In the genomic region with DNA sequence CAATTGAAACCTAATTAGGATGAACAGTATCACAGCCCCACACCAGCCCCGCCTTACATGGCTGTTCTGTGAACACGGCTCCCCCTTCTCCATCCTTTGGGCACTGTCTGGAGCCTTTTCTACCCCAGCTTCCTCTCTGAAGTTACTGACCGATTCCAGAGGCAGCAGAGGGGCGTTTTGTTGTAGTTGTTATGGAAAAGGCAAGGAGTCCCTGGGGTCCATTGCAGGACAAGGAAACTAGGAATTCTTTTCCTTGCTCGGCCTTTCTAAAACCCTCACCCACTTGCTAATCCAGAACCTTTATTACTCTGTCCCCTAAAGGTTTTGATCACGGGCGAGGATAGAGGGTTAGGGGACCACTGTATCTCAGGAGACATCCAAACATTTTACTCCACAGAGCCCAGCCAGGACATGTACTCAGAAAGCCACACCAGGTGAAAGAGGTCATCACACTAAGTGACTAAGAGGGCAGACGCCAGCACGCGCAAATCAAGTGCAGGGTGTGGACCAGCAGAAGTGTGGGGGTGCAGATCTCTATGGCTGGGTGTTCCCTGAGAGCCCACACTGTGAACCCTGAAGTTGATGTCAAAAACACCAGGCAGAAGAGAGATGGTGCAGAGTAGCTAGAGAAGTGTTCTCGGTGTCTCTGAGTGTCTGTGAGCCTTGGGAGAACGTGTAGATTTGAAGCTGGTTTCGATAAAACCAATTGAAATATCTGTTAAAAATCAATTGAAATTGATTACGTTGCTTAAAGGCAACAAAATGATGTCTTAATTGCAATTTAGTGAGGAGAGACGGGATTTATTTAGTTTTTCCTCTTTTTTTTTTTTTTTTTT, we compare ENCODE assay signal across 8 mouse cellular contexts. TPM values are rescaled to one million over a fixed set of nuclear protein-coding genes. Genes with fewer than 3 reads are reported as not detected.
DNase-seq lines count a peak whose midpoint lies in the region; ATAC-seq and TF ChIP-seq lines count a peak whose summit lies in the region.

No protein-coding gene starts in this region.

- H3K4me2 ChIP-seq in kidney, embryonic 14.5 days (replicated peaks; ENCODE audit: low read depth, low read length) = peak overlapping the region; percentile 49
- peak overlapping the region; percentile 52 for H3K4me2 ChIP-seq in midbrain, embryonic 11.5 days

- H3K9ac ChIP-seq in kidney, embryonic 14.5 days (ENCODE audit: low read depth, low read length) = 0 out of 2 replicates have a peak overlapping the region, but pooled peaks have one; percentile 0
- peak overlapping the region; percentile 52 for H3K9ac ChIP-seq in midbrain, embryonic 11.5 days (ENCODE audit: low read length)

- peak overlapping the region; percentile 62 for H3K4me3 ChIP-seq in kidney, embryonic 14.5 days (ENCODE audit: low read length)
- peak overlapping the region; percentile 61 for H3K4me3 ChIP-seq in limb, embryonic 10.5 days
- peak overlapping the region; percentile 56 for H3K4me3 ChIP-seq in midbrain, embryonic 11.5 days (ENCODE audit: low read depth, low read length)

- H3K36me3 ChIP-seq in kidney, embryonic 14.5 days (ENCODE audit: control insufficient read depth, insufficient read depth, low read length) = no peaks in the 10 kb centered on the region
- H3K36me3 ChIP-seq in limb, embryonic 10.5 days = no peaks in the 10 kb centered on the region
- H3K36me3 ChIP-seq in midbrain, embryonic 11.5 days (ENCODE audit: control insufficient read depth, insufficient read depth, low read length) = no peaks in the 10 kb centered on the region

- ATAC-seq in kidney, embryonic 14.5 days (ENCODE audit: low FRiP score, low TSS enrichment) = no peak
- no peak for ATAC-seq in midbrain, embryonic 11.5 days (ENCODE audit: low FRiP score)
- no peak for ATAC-seq in inflammation-experienced regulatory T-cells, adult 6 months

- DNase-seq in kidney, adult 9 months = no peak
- DNase-seq in brain, embryonic 14.5 days (ENCODE audit: low read depth) = peak; percentile 51
- DNase-seq in forelimb bud, embryonic 11.5 days (ENCODE audit: low read depth, low spot score) = peak; percentile 19
- DNase-seq in limb, embryonic 10.5 days (ENCODE audit: low spot score) = peak; percentile 56
- peak; percentile 92 for DNase-seq in midbrain, embryonic 11.5 days (ENCODE audit: low spot score, missing footprints)
- no peak for DNase-seq in left cerebral cortex, adult 18-20 months (ENCODE audit: low spot score in 2 of 2)

- no peak for TF ChIP-seq CTCF in brain, embryonic 14.5 days (IDR thresholded peaks at IDR 0.05; ENCODE audit: borderline replicate concordance, extremely low read depth, insufficient read depth, insufficient read length)

- no peaks in the 10 kb centered on the region for H3K27me3 ChIP-seq in kidney, embryonic 14.5 days (ENCODE audit: control insufficient read depth, insufficient read depth, low read length)
- H3K27me3 ChIP-seq in limb, embryonic 10.5 days (ENCODE audit: low read depth, poor library complexity, severe bottlenecking) = no peaks in the 10 kb centered on the region
- H3K27me3 ChIP-seq in midbrain, embryonic 11.5 days (ENCODE audit: control insufficient read depth, insufficient read depth, low read length) = no peaks in the 10 kb centered on the region

- WGBS in kidney, embryonic 14.5 days = 14% methylated on average over 15 of the region's 15 CpGs
- 17% methylated on average over 15 of the region's 15 CpGs for WGBS in limb, embryonic 10.5 days
- WGBS in midbrain, embryonic 11.5 days = 15% methylated on average over 15 of the region's 15 CpGs

- H3K4me1 ChIP-seq in kidney, embryonic 14.5 days (ENCODE audit: control insufficient read depth, insufficient read depth, low read length) = peaks cover 12% of the 10 kb centered on the region
- H3K4me1 ChIP-seq in limb, embryonic 10.5 days = peaks cover 17% of the 10 kb centered on the region
- H3K4me1 ChIP-seq in midbrain, embryonic 11.5 days (ENCODE audit: control insufficient read depth, insufficient read depth, low read length) = peaks cover 5% of the 10 kb centered on the region; the same call in 1 of the 2 replicates

- TF ChIP-seq POLR2A in brain, embryonic 14.5 days (IDR thresholded peaks at IDR 0.05; ENCODE audit: borderline replicate concordance, extremely low read depth, insufficient read depth, insufficient read length, poor library complexity, severe bottlenecking) = no peak

- H3K27ac ChIP-seq in kidney, embryonic 14.5 days (ENCODE audit: low read depth, low read length) = no peak overlapping the region
- H3K27ac ChIP-seq in limb, embryonic 10.5 days = peak overlapping the region; percentile 58
- H3K27ac ChIP-seq in midbrain, embryonic 11.5 days (ENCODE audit: low read depth, low read length) = no peak overlapping the region; the same call in 1 of the 2 replicates

- H3K9me3 ChIP-seq in kidney, embryonic 14.5 days (ENCODE audit: control insufficient read depth, low read length) = no peaks in the 10 kb centered on the region
- no peaks in the 10 kb centered on the region for H3K9me3 ChIP-seq in limb, embryonic 10.5 days (replicated peaks)
- no peaks in the 10 kb centered on the region for H3K9me3 ChIP-seq in midbrain, embryonic 11.5 days (ENCODE audit: control insufficient read depth, low read length)

RNA-seq across cellular contexts. Expression of a gene that starts 9.1 kb away (rescaled TPM):
- polyA plus RNA-seq in kidney, embryonic 14.5 days (2014; fragmentation: Nextera tagmentation; extraction: Ambion mirVana) = 0.61 TPM in 1 of 2 replicates, not detected in the other
- polyA plus RNA-seq in brain, embryonic 14.5 days (2012; rRNA removed) = 0.05 and 0.07 TPM in 2 replicates
- polyA plus RNA-seq in limb, embryonic 10.5 days (2016; fragmentation: Nextera tagmentation; extraction: Ambion mirVana) = not detected in 2 replicates
- polyA plus RNA-seq in midbrain, embryonic 11.5 days (2014; fragmentation: Nextera tagmentation; extraction: Ambion mirVana) = 0.08 TPM in 1 of 2 replicates, not detected in the other
- total RNA-seq in left cerebral cortex, adult 18-20 months (2021) = not detected
- under 1 TPM; 0.33 to 0.67 (median 0.34) TPM for polyA plus RNA-seq in inflammation-experienced regulatory T-cells, adult 6 months (2017; shearing (Covaris generic))

RNA-seq across cellular contexts. Expression of a gene that starts 28.0 kb away (rescaled TPM):
- polyA plus RNA-seq in kidney, embryonic 14.5 days (2014; fragmentation: Nextera tagmentation; extraction: Ambion mirVana) = not detected in 2 replicates
- not detected in 2 replicates for polyA plus RNA-seq in brain, embryonic 14.5 days (2012; rRNA removed)
- polyA plus RNA-seq in limb, embryonic 10.5 days (2016; fragmentation: Nextera tagmentation; extraction: Ambion mirVana) = not detected in 2 replicates
- not detected in 2 replicates for polyA plus RNA-seq in midbrain, embryonic 11.5 days (2014; fragmentation: Nextera tagmentation; extraction: Ambion mirVana)
- total RNA-seq in left cerebral cortex, adult 18-20 months (2021) = not detected
- not detected for polyA plus RNA-seq in inflammation-experienced regulatory T-cells, adult 6 months (2017; shearing (Covaris generic))

RNA-seq across cellular contexts. Expression of a gene that starts 28.0 kb away (rescaled TPM):
- not detected in 2 replicates for polyA plus RNA-seq in kidney, embryonic 14.5 days (2014; fragmentation: Nextera tagmentation; extraction: Ambion mirVana)
- 0.05 TPM in 1 of 2 replicates, not detected in the other for polyA plus RNA-seq in brain, embryonic 14.5 days (2012; rRNA removed)
- polyA plus RNA-seq in limb, embryonic 10.5 days (2016; fragmentation: Nextera tagmentation; extraction: Ambion mirVana) = not detected in 2 replicates
- not detected in 2 replicates for polyA plus RNA-seq in midbrain, embryonic 11.5 days (2014; fragmentation: Nextera tagmentation; extraction: Ambion mirVana)
- total RNA-seq in left cerebral cortex, adult 18-20 months (2021) = not detected
- under 1 TPM in 1 of 3 experiments, not detected in 2; 0.79 TPM for polyA plus RNA-seq in inflammation-experienced regulatory T-cells, adult 6 months (2017; shearing (Covaris generic))

Comparison
In these comparisons a context has a peak if more than half of its experiments do, and no peak if none do; other contexts are left out.
1. DNase-seq: peak in brain, embryonic 14.5 days (single experiment), forelimb bud, embryonic 11.5 days (single experiment), limb, embryonic 10.5 days (single experiment) and midbrain, embryonic 11.5 days (single experiment); none in kidney, adult 9 months (single experiment) and left cerebral cortex, adult 18-20 months (0 of 2).
2. Peak in every context shown above with its lines, with median percentiles within 50 percentile points of each other: H3K4me3 ChIP-seq.